Mouse (Mus musculus): ENCODE data around the gene Slc25a34.

The Slc25a34 gene

GRCm38 (mm10) chr4:141653044-141653443 is 29.4 kb upstream of the Slc25a34 start:
- H3K36me3 ChIP-seq (ENCODE audit: control insufficient read depth, insufficient read depth, low read length, poor library complexity, severe bottlenecking) = no peaks in the 10 kb centered on the region
- no peaks in the 10 kb centered on the region for H3K27me3 ChIP-seq (ENCODE audit: control insufficient read depth, insufficient read depth, low read length, poor library complexity, severe bottlenecking)
- DNase-seq (ENCODE audit: low read depth, low spot score) = no peak

GRCm38 (mm10) chr4:141651944-141652343 is 28.3 kb upstream of the Slc25a34 start:
- no peaks in the 10 kb centered on the region for H3K27me3 ChIP-seq (ENCODE audit: control insufficient read depth, insufficient read depth, low read length, poor library complexity, severe bottlenecking)
- H3K36me3 ChIP-seq (ENCODE audit: control insufficient read depth, insufficient read depth, low read length, poor library complexity, severe bottlenecking) = no peaks in the 10 kb centered on the region
- DNase-seq (ENCODE audit: low read depth, low spot score) = no peak

GRCm38 (mm10) chr4:141651286-141651685 is 27.7 kb upstream of the Slc25a34 start:
- no peaks in the 10 kb centered on the region for H3K27me3 ChIP-seq (ENCODE audit: control insufficient read depth, insufficient read depth, low read length, poor library complexity, severe bottlenecking)
- no peaks in the 10 kb centered on the region for H3K36me3 ChIP-seq (ENCODE audit: control insufficient read depth, insufficient read depth, low read length, poor library complexity, severe bottlenecking)
- no peak for DNase-seq (ENCODE audit: low read depth, low spot score)

GRCm38 (mm10) chr4:141649244-141649643 is 25.6 kb upstream of the Slc25a34 start:
- H3K36me3 ChIP-seq (ENCODE audit: control insufficient read depth, insufficient read depth, low read length, poor library complexity, severe bottlenecking) = no peaks in the 10 kb centered on the region
- no peak for DNase-seq (ENCODE audit: low read depth, low spot score)
- no peaks in the 10 kb centered on the region for H3K27me3 ChIP-seq (ENCODE audit: control insufficient read depth, insufficient read depth, low read length, poor library complexity, severe bottlenecking)

GRCm38 (mm10) chr4:141648262-141648661 is 24.6 kb upstream of the Slc25a34 start:
- no peak for DNase-seq (ENCODE audit: low read depth, low spot score)
- H3K27me3 ChIP-seq (ENCODE audit: control insufficient read depth, insufficient read depth, low read length, poor library complexity, severe bottlenecking) = no peaks in the 10 kb centered on the region

GRCm38 (mm10) chr4:141647187-141647586 is 23.6 kb upstream of the Slc25a34 start:
- Histone ChIP-seq H3K36me3 (ENCODE audit: control insufficient read depth, insufficient read depth, low read length, poor library complexity, severe bottlenecking) (no peaks in the 10 kb centered on the region), H3K27me3 (ENCODE audit: control insufficient read depth, insufficient read depth, low read length, poor library complexity, severe bottlenecking) (no peaks in the 10 kb centered on the region)
- no peak for DNase-seq (ENCODE audit: low read depth, low spot score)

More at GRCm38 (mm10) chr4:141648262-141648661, 24.6 kb upstream of the Slc25a34 start:
- no peaks in the 10 kb centered on the region for H3K36me3 ChIP-seq (ENCODE audit: control insufficient read depth, insufficient read depth, low read length, poor library complexity, severe bottlenecking)

GRCm38 (mm10) chr4:141645988-141646387 is 22.4 kb upstream of the Slc25a34 start:
- H3K27me3 ChIP-seq (ENCODE audit: control insufficient read depth, insufficient read depth, low read length, poor library complexity, severe bottlenecking) = no peaks in the 10 kb centered on the region
- no peak for DNase-seq (ENCODE audit: low read depth, low spot score)

GRCm38 (mm10) chr4:141643118-141643855 is 19.7 kb upstream of the Slc25a34 start:
- no peaks in the 10 kb centered on the region for H3K36me3 ChIP-seq (ENCODE audit: control insufficient read depth, insufficient read depth, low read length, poor library complexity, severe bottlenecking)
- DNase-seq (ENCODE audit: low read depth, low spot score) = no peak
- no peaks in the 10 kb centered on the region for H3K27me3 ChIP-seq (ENCODE audit: control insufficient read depth, insufficient read depth, low read length, poor library complexity, severe bottlenecking)

More at GRCm38 (mm10) chr4:141645988-141646387, 22.4 kb upstream of the Slc25a34 start:
- H3K36me3 ChIP-seq (ENCODE audit: control insufficient read depth, insufficient read depth, low read length, poor library complexity, severe bottlenecking) = no peaks in the 10 kb centered on the region

- Histone ChIP-seq H3K36me3 (ENCODE audit: control insufficient read depth, insufficient read depth, low read length, poor library complexity, severe bottlenecking) (no peaks in the 10 kb centered on the region), H3K27me3 (ENCODE audit: control insufficient read depth, insufficient read depth, low read length, poor library complexity, severe bottlenecking) (no peaks in the 10 kb centered on the region)
- no peak for DNase-seq (ENCODE audit: low read depth, low spot score)
Observed at GRCm38 (mm10) chr4:141641961-141642811, 18.6 kb upstream of the Slc25a34 start.

- H3K36me3 ChIP-seq (ENCODE audit: control insufficient read depth, insufficient read depth, low read length, poor library complexity, severe bottlenecking) = no peaks in the 10 kb centered on the region
- no peak for DNase-seq (ENCODE audit: low read depth, low spot score)
- H3K27me3 ChIP-seq (ENCODE audit: control insufficient read depth, insufficient read depth, low read length, poor library complexity, severe bottlenecking) = no peaks in the 10 kb centered on the region
Observed at GRCm38 (mm10) chr4:141641353-141641771, 17.7 kb upstream of the Slc25a34 start.

GRCm38 (mm10) chr4:141639474-141639873 is 15.9 kb upstream of the Slc25a34 start:
- H3K27me3 ChIP-seq (ENCODE audit: control insufficient read depth, insufficient read depth, low read length, poor library complexity, severe bottlenecking) = no peaks in the 10 kb centered on the region
- H3K36me3 ChIP-seq (ENCODE audit: control insufficient read depth, insufficient read depth, low read length, poor library complexity, severe bottlenecking) = no peaks in the 10 kb centered on the region
- DNase-seq (ENCODE audit: low read depth, low spot score) = no peak

- no peak for DNase-seq (ENCODE audit: low read depth, low spot score)
- no peaks in the 10 kb centered on the region for H3K36me3 ChIP-seq (ENCODE audit: control insufficient read depth, insufficient read depth, low read length, poor library complexity, severe bottlenecking)
- no peaks in the 10 kb centered on the region for H3K27me3 ChIP-seq (ENCODE audit: control insufficient read depth, insufficient read depth, low read length, poor library complexity, severe bottlenecking)
Observed at GRCm38 (mm10) chr4:141636693-141637092, 13.1 kb upstream of the Slc25a34 start.

- no peaks in the 10 kb centered on the region for H3K27me3 ChIP-seq (ENCODE audit: control insufficient read depth, insufficient read depth, low read length, poor library complexity, severe bottlenecking)
- no peak for DNase-seq (ENCODE audit: low read depth, low spot score)
- no peaks in the 10 kb centered on the region for H3K36me3 ChIP-seq (ENCODE audit: control insufficient read depth, insufficient read depth, low read length, poor library complexity, severe bottlenecking)
Observed at GRCm38 (mm10) chr4:141635991-141636390, 12.4 kb upstream of the Slc25a34 start.

GRCm38 (mm10) chr4:141632111-141632873 is 8.7 kb upstream of the Slc25a34 start:
- DNase-seq (ENCODE audit: low read depth, low spot score) = no peak
- H3K27me3 ChIP-seq (ENCODE audit: control insufficient read depth, insufficient read depth, low read length, poor library complexity, severe bottlenecking) = no peaks in the 10 kb centered on the region
- peaks cover 8% of the 10 kb centered on the region; the same call in 1 of the 2 replicates for H3K36me3 ChIP-seq (ENCODE audit: control insufficient read depth, insufficient read depth, low read length, poor library complexity, severe bottlenecking)

Measured in splenic B cell, adult 2 months (primary cell).